Mouse (Mus musculus) cortical plate, adult 2 months (tissue): Measurements from ENCODE around the gene Hspa2. TPM values are rescaled to one million over a fixed set of nuclear protein-coding genes. Genes with fewer than 3 reads are reported as not detected.

Experiments used
- H3K27ac ChIP-seq: fragments of 200-500 bp; 2 replicates; pipeline ENCODE4 v1.5.1; 2012; ENCODE audit warnings: low read length, control low read depth, inconsistent platforms; ENCODE audit not compliant: insufficient read depth
- H3K4me1 ChIP-seq: fragments of 200-500 bp; 2 replicates; pipeline ENCODE4 v1.6.1; 2011; ENCODE audit warnings: low read length; ENCODE audit not compliant: control insufficient read depth, insufficient read depth
- H3K4me3 ChIP-seq: fragments of 200-500 bp; 2 replicates; pipeline ENCODE4 v1.5.1; 2011; ENCODE audit warnings: mild to moderate bottlenecking, low read length, control low read depth; ENCODE audit not compliant: insufficient read depth
- CTCF ChIP-seq: fragments of 200-500 bp; IDR thresholded peaks from 2 replicates; pipeline ENCODE4 v1.5.1; 2011; ENCODE audit warnings: mild to moderate bottlenecking, control low read depth, low read length; ENCODE audit not compliant: insufficient read depth; ENCODE audit errors: extremely low read depth
- POLR2A ChIP-seq: fragments of 200-500 bp; IDR thresholded peaks from 2 replicates; pipeline ENCODE4 v1.6.1; 2011; ENCODE audit warnings: mild to moderate bottlenecking, low read length, control low read depth; ENCODE audit not compliant: insufficient read depth; ENCODE audit errors: extremely low read depth
- polyA plus RNA-seq: library from polyadenylated mRNA; depleted of rRNA; stranded (reverse); fragments of >200 nt; gene quantifications from 2 replicates; pipeline ENCODE4 v1.2.3, GENCODE M21; 2012; rRNA removed

The Hspa2 gene
- polyA plus RNA-seq, 1 experiment: 47.8 TPM

GRCm38 (mm10) chr12:76448127-76448526 is 44.2 kb downstream of the Hspa2 start:
- H3K27ac ChIP-seq: no peak overlapping the region
- H3K4me1 ChIP-seq: no peaks in the 10 kb centered on the region
- no peak overlapping the region for H3K4me3 ChIP-seq
- TF ChIP-seq CTCF: no peak
- TF ChIP-seq POLR2A: no peak

- TF ChIP-seq CTCF: no peak
- no peak for TF ChIP-seq POLR2A
- H3K4me1 ChIP-seq: no peaks in the 10 kb centered on the region
- no peak overlapping the region for H3K27ac ChIP-seq
- no peak overlapping the region for H3K4me3 ChIP-seq
Observed at GRCm38 (mm10) chr12:76452203-76452602, 48.2 kb downstream of the Hspa2 start.

Other genes starting within 250 kb of the Hspa2 start
- 0.19 and 0.25 TPM in 2 replicates for gene Esr2, start 226.9 kb upstream of the Hspa2 start, polyA plus RNA-seq
- not detected in 2 replicates for gene Tex21, start 157.4 kb upstream of the Hspa2 start, polyA plus RNA-seq
- 33.2 and 35.7 TPM in 2 replicates for gene Mthfd1, start 148.9 kb upstream of the Hspa2 start, polyA plus RNA-seq
- 51.2 and 51.4 TPM in 2 replicates for gene Akap5, start 79.3 kb upstream of the Hspa2 start, polyA plus RNA-seq
- gene Zbtb25, start 34.6 kb upstream of the Hspa2 start, polyA plus RNA-seq: 17.9 and 20.3 TPM in 2 replicates
- gene Zbtb1, start 33.9 kb upstream of the Hspa2 start, polyA plus RNA-seq: 3.5 and 3.7 TPM in 2 replicates
- gene Ppp1r36, start 13.4 kb downstream of the Hspa2 start, polyA plus RNA-seq: 1.3 and 1.8 TPM in 2 replicates
- gene Plekhg3, start 126.7 kb downstream of the Hspa2 start, polyA plus RNA-seq: 16.0 and 19.0 TPM in 2 replicates